Mouse (Mus musculus) megakaryocyte, adult 5-6 weeks (primary cell): ENCODE measurements around the gene Rpl18. TPM values are rescaled to one million over a fixed set of nuclear protein-coding genes. Genes with fewer than 3 reads are reported as not detected.
A peak's percentile ranks its signal among the peaks of the same experiment; 100 is the strongest.

Experiments
- ATAC-seq: 2 replicates; pipeline ENCODE4 v1.8.0; 2016; ENCODE audit warnings: mild to moderate bottlenecking, inconsistent platforms; ENCODE audit not compliant: poor library complexity, severe bottlenecking
- total RNA-seq, 2 experiments: library from RNA; stranded (forward) in 1 of 2; stranded (reverse) in 1 of 2; fragments of 153-499, 151-499 nt in 1 of 2; fragments of 221-1000, 200-1000 nt in 1 of 2; gene quantifications; 2 replicates each; pipeline versions ENCODE4 v1.2.3 to v1.2.4; 2015 to 2017

Rpl18 gene
- total RNA-seq (2015), result 1,249 and 1,272 TPM in 2 replicates
- total RNA-seq (2017), result 1,058 and 1,261 TPM in 2 replicates

GRCm38 (mm10) chr7:45715090-45715708, at the start of gene Rpl18:
TSS of gene Rpl18 (plus strand) at chr7:45715457.
- peak; percentile 74 for ATAC-seq

GRCm38 (mm10) chr7:45666161-45666560, 49.1 kb upstream of the Rpl18 start, which contains the start of gene Fut2:
TSS of gene Fut2 (minus strand) at chr7:45666394.
- ATAC-seq, result no peak

DNA sequence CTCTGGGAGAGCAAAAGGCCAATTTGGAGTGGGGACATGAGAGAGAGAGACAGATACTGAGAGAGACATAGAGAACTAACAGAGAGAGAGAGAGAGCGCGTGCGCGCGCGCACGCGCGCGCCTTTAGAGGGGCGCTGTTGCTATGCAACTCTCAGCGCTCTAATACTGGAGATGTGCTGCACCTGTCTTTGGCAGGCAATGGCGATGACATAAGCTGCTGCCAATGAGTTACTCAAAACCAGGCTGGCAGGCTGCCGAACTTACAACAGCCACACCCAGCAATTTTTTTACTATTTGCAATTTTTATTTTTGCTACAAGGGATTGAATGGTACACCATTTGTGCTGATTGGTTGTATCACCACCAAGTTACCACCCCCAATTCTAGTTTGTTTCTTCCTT, 47.5 kb upstream of the Rpl18 start:
- no peak for ATAC-seq

DNA sequence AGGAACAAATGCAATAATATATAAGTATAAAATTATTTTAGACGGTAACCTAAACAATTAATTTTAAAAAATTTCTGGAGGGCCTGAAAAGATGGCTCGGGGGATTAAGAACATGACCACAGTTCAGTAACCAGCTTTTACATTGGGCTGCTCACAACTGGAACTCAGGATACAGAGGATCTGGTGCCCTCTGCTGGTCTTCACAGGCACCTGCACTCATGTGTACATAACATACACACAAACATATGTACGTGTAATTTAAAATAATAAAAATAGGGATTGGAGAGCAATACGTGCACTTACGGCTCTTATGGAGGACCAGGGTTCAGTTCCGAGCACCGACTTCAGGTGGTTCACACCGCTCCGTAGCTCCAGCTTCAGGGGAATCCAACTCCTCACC, 46.3 kb upstream of the Rpl18 start:
- peak; percentile 72 for ATAC-seq

DNA sequence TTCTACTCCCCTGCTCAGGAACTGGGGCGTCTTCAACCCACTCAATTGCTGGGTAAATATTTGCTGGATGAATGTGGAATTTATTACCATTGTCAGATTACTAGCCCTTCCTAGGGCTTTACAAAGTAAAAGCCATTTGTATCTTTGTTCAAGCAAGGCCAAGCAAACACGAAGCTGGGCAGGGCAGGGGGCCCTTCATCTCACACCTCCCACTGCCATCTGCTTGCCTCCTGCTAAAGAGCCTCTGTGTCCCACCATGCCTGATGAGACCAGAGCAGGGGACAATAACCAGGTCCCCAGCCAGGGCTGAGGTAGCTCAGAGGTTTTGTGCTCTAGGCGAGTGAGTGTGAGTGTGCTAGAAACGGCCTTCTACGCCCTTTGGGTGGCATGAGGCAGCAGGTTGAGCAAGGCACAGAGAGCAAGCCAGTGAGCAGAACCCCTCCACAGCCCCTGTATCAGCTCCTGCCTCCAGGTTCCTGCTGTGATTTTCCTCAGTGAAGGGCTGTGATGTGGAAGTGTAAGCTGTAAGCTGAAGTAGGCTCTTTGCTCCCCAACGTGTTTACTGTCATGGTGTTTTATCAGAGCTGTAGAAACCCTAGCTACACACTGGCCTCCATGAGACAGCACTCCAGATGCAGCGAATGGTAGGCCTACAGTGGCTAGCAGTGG, 37.5 kb upstream of the Rpl18 start:
- ATAC-seq, result no peak

DNA sequence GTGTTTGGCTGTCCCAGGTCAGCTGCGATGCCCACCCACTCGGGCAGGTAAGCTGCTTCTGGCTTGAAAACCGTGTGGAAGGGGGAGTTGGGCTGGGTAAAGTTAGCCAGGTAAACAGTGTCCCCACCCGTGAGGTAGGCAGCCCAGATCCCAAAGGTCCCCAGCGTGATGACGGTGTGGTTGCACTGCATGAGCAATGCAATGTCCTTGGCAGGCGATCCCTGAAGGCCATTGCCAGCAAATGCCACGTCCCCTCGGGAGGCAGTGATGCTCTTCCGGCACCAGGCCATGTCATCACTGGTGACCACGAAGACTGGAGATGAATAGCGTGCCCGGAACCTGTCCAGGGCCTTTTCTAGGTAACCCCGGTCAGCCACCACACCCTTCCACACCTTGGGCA, 36.7 kb upstream of the Rpl18 start:
- ATAC-seq, result no peak

GRCm38 (mm10) chr7:45679966-45680621, 35.2 kb upstream of the Rpl18 start:
- ATAC-seq, result no peak

GRCm38 (mm10) chr7:45681046-45681736, 34.1 kb upstream of the Rpl18 start:
- no peak for ATAC-seq

GRCm38 (mm10) chr7:45682144-45683126, 32.8 kb upstream of the Rpl18 start:
- ATAC-seq, result peak; percentile 95

GRCm38 (mm10) chr7:45683396-45684050, 31.7 kb upstream of the Rpl18 start, which contains the start of gene Ntn5:
TSS of gene Ntn5 (plus strand) at chr7:45684022.
- ATAC-seq, result no peak

GRCm38 (mm10) chr7:45685811-45686210, 29.4 kb upstream of the Rpl18 start:
- no peak for ATAC-seq

DNA sequence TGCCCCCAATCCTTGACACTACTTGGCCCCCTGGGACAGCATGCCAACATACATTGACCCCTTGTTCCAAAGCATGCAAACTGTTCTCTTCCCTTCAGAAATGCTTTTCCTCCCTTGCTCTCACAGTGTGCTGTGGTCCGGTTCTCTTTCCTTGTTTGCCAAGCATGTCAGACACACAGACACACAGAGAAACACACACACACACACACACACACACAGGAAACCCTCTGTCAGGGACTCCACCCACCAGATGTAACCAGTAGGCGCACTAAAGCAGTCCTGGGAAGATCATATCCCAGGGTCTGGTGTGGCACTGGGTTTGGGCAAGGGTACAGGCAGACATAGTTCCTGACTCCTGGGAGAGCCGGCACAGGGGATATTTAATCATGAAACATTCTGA, 28.4 kb upstream of the Rpl18 start:
- no peak for ATAC-seq

- peak; percentile 60 for ATAC-seq
Measured at GRCm38 (mm10) chr7:45689099-45689498, 26.2 kb upstream of the Rpl18 start.

DNA sequence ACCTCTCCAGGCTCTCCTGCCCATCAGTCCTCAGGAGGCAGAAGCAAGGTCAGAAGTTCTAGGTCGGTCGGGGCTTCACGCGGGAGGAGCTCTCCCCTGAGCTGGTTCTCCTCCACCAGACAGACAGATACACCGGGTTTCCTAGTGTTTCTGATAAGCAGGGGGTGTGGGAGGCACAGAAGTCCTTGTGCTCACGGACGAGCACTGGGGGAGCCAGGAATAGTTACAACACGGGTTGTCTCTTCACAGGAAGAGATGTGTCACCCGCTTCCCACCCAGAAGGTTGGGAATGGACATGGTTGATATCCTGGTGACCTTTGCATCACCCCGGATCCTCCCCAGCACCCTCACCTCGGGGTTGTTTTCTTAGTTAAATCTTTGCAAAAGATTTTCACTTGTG, 25.5 kb upstream of the Rpl18 start:
- no peak for ATAC-seq

GRCm38 (mm10) chr7:45692364-45692763, 22.9 kb upstream of the Rpl18 start:
- ATAC-seq, result no peak

DNA sequence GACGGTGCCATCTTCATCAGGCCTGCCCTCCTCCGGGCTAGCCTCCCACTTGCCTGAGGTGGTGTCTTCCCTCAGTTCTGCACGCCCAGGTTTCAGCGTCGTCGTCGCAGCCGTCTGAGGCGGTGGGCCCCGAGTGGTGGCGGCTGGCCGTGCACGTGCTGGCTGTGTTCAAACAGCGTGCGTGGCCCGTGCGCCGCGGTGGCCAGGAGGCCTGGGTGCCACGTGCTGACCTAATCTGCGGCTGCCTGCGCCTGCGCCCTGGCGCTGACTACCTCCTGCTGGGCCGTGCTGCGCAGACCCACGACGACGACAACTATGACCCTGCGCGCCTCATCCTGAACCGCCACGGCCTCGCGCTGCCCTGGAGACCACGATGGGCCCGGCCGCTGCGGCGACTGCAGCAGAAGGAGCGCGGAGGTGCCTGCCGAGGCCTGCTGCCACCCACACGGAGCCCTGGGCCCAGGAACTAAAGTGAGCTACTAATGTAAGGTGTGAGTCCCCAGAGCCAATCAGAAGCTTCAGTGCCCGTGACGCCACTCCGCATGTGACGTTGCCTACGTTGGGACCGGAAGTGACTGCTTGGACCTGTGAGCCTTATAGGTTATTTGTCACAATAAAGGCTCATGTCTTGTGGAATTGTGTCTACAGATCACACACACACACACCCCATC, 21.2 kb upstream of the Rpl18 start, which contains the start of gene Sec1:
Sec1 (minus strand) TSS at position 482 of the 671 bp plus-strand sequence.
- no peak for ATAC-seq

GRCm38 (mm10) chr7:45695098-45695497, 20.2 kb upstream of the Rpl18 start:
- ATAC-seq, result no peak

DNA sequence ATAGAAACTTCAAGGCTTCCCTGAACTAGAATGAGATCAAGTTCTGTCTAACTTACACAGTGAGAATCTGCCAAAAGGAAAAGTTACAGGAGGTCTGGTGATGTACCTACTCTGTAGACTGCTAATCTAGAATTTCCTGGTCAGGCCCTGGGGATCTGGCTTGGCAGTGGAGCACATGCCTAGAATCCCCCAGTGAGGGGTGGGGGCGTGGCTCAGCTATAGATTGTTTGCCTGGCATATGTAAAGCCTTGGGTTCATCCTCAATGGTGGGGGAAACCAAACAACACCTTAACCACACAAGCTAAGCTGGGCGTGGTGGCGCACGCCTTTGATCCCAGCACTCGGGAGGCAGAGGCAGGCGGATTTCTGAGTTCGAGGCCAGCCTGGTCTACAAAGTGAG, 17.4 kb upstream of the Rpl18 start:
- ATAC-seq, result no peak

DNA sequence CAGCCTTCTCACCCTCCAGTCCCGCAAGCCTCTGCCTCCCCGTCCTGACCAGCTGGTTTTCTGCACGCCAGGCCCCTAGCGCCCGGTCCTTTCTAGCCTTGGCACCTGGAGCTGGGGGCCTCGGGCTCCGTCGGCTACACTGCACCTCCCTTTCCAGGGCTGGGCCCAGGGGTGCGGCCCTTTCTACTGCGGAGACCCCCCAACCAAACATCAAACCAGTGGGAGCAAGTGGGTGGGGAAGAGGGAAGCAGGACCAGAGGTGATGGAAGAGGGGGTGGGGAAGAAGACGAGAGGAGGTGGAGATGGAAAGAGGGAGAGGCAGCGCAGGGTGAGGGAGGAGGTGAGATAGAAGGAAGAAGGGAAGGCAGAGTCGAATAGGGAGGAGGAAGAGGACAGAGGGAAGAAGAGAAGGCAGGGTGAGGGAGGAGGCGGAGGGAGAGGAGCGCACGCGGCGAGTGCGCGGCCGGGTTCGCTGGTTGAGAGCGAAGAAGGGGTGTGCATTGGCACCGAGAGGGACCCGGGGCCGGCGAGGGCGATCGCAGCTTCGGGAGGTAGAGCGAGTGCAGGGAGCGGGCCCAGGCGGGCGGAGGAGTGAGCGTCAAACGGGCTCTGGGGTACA, 15.6 kb upstream of the Rpl18 start, which contains the start of gene Car11:
Car11 (plus strand) TSS at position 321 of the 619 bp plus-strand sequence.
- ATAC-seq, result no peak
